Mouse (Mus musculus): ENCODE data around the gene Zfp420.

DNA sequence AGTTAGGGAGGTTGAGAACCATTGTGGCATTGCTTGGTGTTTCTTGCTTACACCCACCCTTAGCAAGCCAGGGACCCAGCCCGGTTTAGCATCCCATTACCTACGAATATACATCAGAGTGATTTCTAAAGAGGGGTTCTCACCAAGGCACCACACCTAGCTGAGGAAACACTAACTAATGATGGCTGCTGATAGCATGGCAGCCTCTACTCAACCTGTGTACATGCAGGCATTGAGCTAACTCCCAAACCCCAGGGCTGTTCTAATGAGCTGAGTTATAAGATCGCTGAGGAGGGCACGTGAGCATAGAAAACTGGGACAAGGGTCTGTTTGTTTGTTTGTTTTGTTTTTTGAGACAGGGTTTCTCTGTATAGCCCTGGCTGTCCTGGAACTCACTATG lies 33.0 kb downstream of the Zfp420 start:
- TF ChIP-seq USF1 (IDR thresholded peaks at IDR 0.05; ENCODE audit: low read depth) (no peak), MAX (IDR thresholded peaks at IDR 0.05; ENCODE audit: low read depth) (no peak), TCF12 (IDR thresholded peaks at IDR 0.05; ENCODE audit: insufficient read depth, poor library complexity, severe bottlenecking) (no peak), POLR2A (IDR thresholded peaks at IDR 0.05; ENCODE audit: insufficient read length, low read depth) (no peak), POLR2AphosphoS2 (IDR thresholded peaks at IDR 0.05; ENCODE audit: insufficient read length, low read depth) (no peak), E2F4 (IDR thresholded peaks at IDR 0.05; ENCODE audit: insufficient read depth) (no peak), TCF3 (IDR thresholded peaks at IDR 0.05; ENCODE audit: insufficient read length, low read depth) (no peak), MYOG (IDR thresholded peaks at IDR 0.05; ENCODE audit: control insufficient read depth in 1 of 3, insufficient read depth in 1 of 3, insufficient read length in 2 of 3, low read depth in 2 of 3) (no peak)
